Mouse (Mus musculus) kidney, postnatal 4 days (tissue): ENCODE measurements around the gene Txnrd3.

Experiments used
- DNase-seq, 2 experiments: peaks; one replicate each; pipeline ENCODE4 v3.0.0; 2021; ENCODE audit warnings: mixed read lengths in 2 of 2

Txnrd3 gene

GRCm38 (mm10) chr6:89643798-89644270 lies at the start of gene Txnrd3:
Txnrd3 (plus strand) TSS chr6:89643988.
- peak; percentile 97 to 98 for DNase-seq

- peak; percentile 96 for DNase-seq
Observed at GRCm38 (mm10) chr6:89595018-89595776, 48.6 kb upstream of the Txnrd3 start, which contains the start of gene Chchd6. Chchd6 (minus strand) TSS chr6:89595652.

- DNase-seq = no peak
Observed at GRCm38 (mm10) chr6:89595777-89596146, 48.0 kb upstream of the Txnrd3 start.

GRCm38 (mm10) chr6:89596510-89596909 lies 47.3 kb upstream of the Txnrd3 start:
- no peak for DNase-seq

- DNase-seq = no peak
Observed at GRCm38 (mm10) chr6:89606096-89606495, 37.7 kb upstream of the Txnrd3 start.

- peak; percentile 33 to 40 for DNase-seq
Observed at GRCm38 (mm10) chr6:89607999-89608398, 35.8 kb upstream of the Txnrd3 start.

GRCm38 (mm10) chr6:89613336-89614106 lies 30.3 kb upstream of the Txnrd3 start:
- DNase-seq = peak; percentile 29 to 44

GRCm38 (mm10) chr6:89614107-89614471 lies 29.7 kb upstream of the Txnrd3 start:
- no peak for DNase-seq

- peak; percentile 72 to 80 for DNase-seq
Observed at GRCm38 (mm10) chr6:89614596-89615372, 29.0 kb upstream of the Txnrd3 start.

- peak in 1 of 2 experiments; percentile 16 for DNase-seq
Observed at GRCm38 (mm10) chr6:89615373-89615755, 28.4 kb upstream of the Txnrd3 start.

GRCm38 (mm10) chr6:89622647-89623046 lies 21.1 kb upstream of the Txnrd3 start:
- no peak for DNase-seq

GRCm38 (mm10) chr6:89628045-89628785 lies 15.6 kb upstream of the Txnrd3 start:
- no peak for DNase-seq

GRCm38 (mm10) chr6:89631809-89632562 lies 11.8 kb upstream of the Txnrd3 start:
- peak; percentile 79 to 86 for DNase-seq

- no peak for DNase-seq
Observed at GRCm38 (mm10) chr6:89633115-89633514, 10.7 kb upstream of the Txnrd3 start.

GRCm38 (mm10) chr6:89634400-89634799 lies 9.4 kb upstream of the Txnrd3 start:
- peak; percentile 31 to 43 for DNase-seq

GRCm38 (mm10) chr6:89637977-89638376 lies 5.8 kb upstream of the Txnrd3 start:
- no peak for DNase-seq

- peak; percentile 61 to 72 for DNase-seq
Observed at GRCm38 (mm10) chr6:89639025-89639424, 4.8 kb upstream of the Txnrd3 start.

GRCm38 (mm10) chr6:89644271-89645075 lies 685 bp downstream of the Txnrd3 start:
- DNase-seq = peak; percentile 97 to 98

GRCm38 (mm10) chr6:89649897-89650296 lies 6.1 kb downstream of the Txnrd3 start:
- DNase-seq = peak; percentile 33 to 59

- DNase-seq = no peak
Observed at GRCm38 (mm10) chr6:89651770-89652169, 8.0 kb downstream of the Txnrd3 start.

GRCm38 (mm10) chr6:89655011-89655410 lies 11.2 kb downstream of the Txnrd3 start:
- DNase-seq = no peak
